Mouse (Mus musculus): ENCODE data around the gene Gm19935.

DNA sequence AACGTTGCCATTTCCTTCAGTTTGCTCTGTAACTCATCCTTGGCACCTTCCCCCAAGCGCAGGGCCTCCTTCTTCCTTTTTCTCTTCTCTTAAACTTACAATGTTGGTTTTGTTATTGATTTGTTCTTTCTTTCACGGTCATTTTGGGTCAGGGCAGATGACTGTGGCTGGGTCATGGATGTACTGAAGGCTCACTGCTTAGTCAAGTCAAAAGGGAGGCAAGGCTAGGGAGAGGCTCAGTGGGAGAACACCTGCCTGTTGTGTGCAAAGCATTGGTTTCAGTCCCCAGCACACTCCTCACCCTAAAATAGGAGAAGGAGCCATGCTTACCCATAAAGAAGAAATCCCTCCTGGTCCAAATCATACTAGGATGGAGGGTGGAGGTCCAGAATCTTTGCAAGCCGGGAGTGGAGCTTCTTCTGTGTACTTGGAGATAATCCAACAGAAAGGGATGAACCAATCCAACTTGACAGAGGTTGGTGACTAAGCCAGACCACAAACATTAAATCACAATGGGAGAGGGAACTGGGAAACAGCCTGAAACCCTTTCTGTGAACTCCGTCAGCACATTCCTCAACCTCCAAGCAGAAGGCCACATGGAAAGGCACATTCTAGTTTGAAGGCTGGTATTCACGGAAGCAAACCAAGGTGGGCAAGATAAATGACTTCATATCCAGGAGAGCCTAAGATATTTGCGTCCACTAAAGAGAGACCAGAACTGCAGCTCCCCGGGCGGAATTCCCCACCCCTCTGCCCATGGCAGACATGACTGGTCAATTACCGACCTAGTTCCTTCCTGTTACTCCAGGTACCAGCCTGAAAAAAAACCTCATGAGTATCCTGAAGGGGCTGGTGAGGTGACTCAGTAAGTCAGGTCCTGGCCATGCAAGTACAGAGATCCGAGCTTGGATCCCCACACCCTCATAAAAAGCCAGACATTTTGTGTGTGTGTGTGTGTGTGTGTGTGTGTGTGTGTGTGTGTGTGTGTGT is 22.8 kb upstream of the Gm19935 start:
- no peak for TF ChIP-seq CTCF (IDR thresholded peaks at IDR 0.05; ENCODE audit: extremely low read depth, insufficient read depth, insufficient read length, insufficient replicate concordance)
- no peak for TF ChIP-seq POLR2A (IDR thresholded peaks at IDR 0.05; ENCODE audit: low read depth, low read length)
